Mouse (Mus musculus): ENCODE results near the gene Maco1.

Gene Maco1

GRCm38 (mm10) chr4:134760793-134761201, 92.3 kb downstream of the Maco1 start:
- in situ Hi-C loops (cut with MboI; ENCODE audit: low pct_unique_long_range_greater_than_20kb in 1 of 2, low sequenced_read_pairs in 2 of 2, unreplicated experiment in 1 of 2), result no loop called here

GRCm38 (mm10) chr4:134760281-134760680, 92.9 kb downstream of the Maco1 start:
- in situ Hi-C loops (cut with MboI; ENCODE audit: low pct_unique_long_range_greater_than_20kb in 1 of 2, low sequenced_read_pairs in 2 of 2, unreplicated experiment in 1 of 2), result no loop called here

GRCm38 (mm10) chr4:134759564-134759963, 93.6 kb downstream of the Maco1 start:
- in situ Hi-C loops (cut with MboI; ENCODE audit: low pct_unique_long_range_greater_than_20kb in 1 of 2, low sequenced_read_pairs in 2 of 2, unreplicated experiment in 1 of 2), result no loop called here

- in situ Hi-C loops (cut with MboI; ENCODE audit: low pct_unique_long_range_greater_than_20kb in 1 of 2, low sequenced_read_pairs in 2 of 2, unreplicated experiment in 1 of 2), result no loop called here
Measured at GRCm38 (mm10) chr4:134758922-134759321, 94.2 kb downstream of the Maco1 start.

GRCm38 (mm10) chr4:134758367-134758766, 94.8 kb downstream of the Maco1 start:
- in situ Hi-C loops (cut with MboI; ENCODE audit: low pct_unique_long_range_greater_than_20kb in 1 of 2, low sequenced_read_pairs in 2 of 2, unreplicated experiment in 1 of 2), result no loop called here

GRCm38 (mm10) chr4:134756953-134757352, 96.2 kb downstream of the Maco1 start:
- in situ Hi-C loops (cut with MboI; ENCODE audit: low pct_unique_long_range_greater_than_20kb in 1 of 2, low sequenced_read_pairs in 2 of 2, unreplicated experiment in 1 of 2), result no loop called here

- in situ Hi-C loops (cut with MboI; ENCODE audit: low pct_unique_long_range_greater_than_20kb in 1 of 2, low sequenced_read_pairs in 2 of 2, unreplicated experiment in 1 of 2), result no loop called here
Measured at GRCm38 (mm10) chr4:134754941-134755340, 98.2 kb downstream of the Maco1 start.

GRCm38 (mm10) chr4:134754371-134754770, 98.8 kb downstream of the Maco1 start:
- in situ Hi-C loops (cut with MboI; ENCODE audit: low pct_unique_long_range_greater_than_20kb in 1 of 2, low sequenced_read_pairs in 2 of 2, unreplicated experiment in 1 of 2), result no loop called here

GRCm38 (mm10) chr4:134753516-134754261, 99.5 kb downstream of the Maco1 start:
- in situ Hi-C loops (cut with MboI; ENCODE audit: low pct_unique_long_range_greater_than_20kb in 1 of 2, low sequenced_read_pairs in 2 of 2, unreplicated experiment in 1 of 2), result no loop called here

- in situ Hi-C loops (cut with MboI; ENCODE audit: low pct_unique_long_range_greater_than_20kb in 1 of 2, low sequenced_read_pairs in 2 of 2, unreplicated experiment in 1 of 2), result no loop called here
Measured at GRCm38 (mm10) chr4:134752911-134753426, 100.2 kb downstream of the Maco1 start.
